Mouse (Mus musculus) liver (tissue): ENCODE data around the gene Lrrc2.

Source experiments
- DNase-seq: peaks from one replicate; pipeline ENCODE4 v3.0.0-alpha.2; 2020; ENCODE audit warnings: mixed read lengths

Lrrc2 gene

DNA sequence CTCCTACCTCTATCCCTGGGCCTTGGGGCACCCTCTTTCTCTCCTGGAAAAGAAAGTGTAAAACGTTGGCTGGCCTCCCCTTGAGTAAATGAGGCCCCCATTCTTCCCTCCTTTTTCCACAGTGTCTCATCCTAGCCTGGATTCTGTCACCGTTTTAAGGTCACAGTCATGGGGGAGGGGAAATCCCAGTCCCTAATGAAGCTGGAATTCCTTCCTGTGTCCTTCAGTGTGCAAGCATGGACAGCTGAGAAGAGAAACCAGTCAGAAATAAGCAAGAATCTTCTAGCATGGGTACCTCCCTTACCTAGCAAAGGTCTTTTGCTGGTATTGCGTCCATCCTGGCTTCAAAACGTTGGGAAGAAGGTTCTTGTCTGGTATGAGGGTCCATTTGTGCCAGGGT lies 37.8 kb downstream of the Lrrc2 start:
- DNase-seq = no peak

DNA sequence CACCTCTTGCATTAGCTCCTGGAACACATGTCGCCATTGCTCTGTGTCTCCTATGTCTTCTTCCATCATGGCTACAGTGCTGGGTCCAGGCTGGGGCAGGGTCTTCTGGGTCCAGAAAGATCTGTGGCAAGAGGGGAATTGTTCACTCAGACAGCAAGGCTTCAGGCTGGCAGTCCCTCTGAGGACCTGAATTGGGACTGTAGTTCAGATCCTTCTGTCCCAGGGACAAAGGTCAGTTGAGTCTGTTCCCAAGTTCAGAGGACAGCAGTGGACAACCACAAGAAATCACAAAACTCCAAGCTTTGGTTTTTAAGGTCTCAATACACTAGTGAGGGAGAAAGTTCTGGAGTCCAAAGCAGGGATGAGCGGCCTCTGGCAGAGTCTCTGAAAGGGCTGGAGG lies 38.2 kb downstream of the Lrrc2 start:
- no peak for DNase-seq

DNA sequence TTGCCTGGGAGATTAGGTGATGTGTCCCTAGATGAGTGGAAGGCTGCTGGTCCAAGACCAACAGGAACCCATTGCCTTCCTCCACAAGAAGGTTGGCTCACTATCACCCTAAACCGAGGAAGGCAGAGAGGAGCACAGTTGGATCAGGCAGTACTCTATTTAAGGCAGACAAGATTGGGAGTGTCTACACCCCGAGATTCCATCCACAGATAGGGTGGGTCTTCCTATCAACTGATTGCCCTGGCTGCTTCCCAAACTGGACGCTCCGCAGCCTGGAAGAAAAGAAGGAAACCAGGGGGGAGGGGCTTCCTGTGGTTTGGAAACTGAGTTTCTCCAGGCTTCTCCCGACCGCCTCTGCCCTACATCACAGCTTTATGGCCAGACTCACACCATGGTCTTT lies 38.9 kb downstream of the Lrrc2 start, which contains the start of gene Rtp3:
TSS of gene Rtp3 (minus strand) at position 380 of the 400 bp plus-strand sequence.
- DNase-seq = no peak

DNA sequence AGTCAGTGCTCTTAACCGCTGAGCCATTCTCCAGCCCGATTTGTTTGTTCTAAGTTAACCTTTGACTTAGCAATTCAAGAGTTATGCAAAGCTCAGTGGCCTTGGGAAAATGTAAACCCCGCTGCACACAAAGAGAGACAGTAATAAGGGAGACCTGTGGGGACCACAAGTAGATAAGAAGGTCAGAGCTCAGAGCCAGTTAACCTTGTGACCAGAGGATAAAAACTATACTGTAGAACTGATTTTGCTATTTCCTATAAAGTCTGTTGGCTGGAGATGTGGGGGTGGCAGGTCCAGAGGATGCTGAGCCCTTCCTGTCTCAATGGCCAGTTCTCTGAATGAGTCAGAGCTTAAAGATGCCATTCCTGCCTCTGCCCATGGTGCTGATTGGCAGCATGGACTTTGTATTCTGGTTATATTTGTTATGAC lies 42.0 kb downstream of the Lrrc2 start:
- peak; percentile 21 for DNase-seq

DNA sequence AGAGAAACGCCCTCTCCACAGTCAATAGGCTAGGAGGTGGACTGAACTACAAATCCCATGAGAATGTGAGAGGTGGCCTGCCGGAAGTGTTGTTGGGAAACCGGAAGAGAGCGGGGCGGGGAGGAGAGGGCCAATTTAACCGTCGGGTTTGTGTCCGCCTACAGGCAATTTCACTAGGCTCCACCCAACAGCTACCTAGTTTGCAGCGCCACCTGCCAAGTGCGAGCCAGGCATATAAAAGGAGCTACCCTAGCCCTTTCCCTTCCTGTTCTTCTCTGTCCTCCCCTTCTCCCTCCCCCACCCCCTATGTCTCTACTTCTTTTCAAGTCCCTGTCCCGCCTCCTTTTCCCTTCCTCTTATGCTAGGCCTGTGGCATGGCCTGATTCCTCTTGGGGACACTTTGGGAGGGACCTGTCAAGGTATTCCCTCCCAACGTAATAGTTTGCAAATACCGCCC lies 43.4 kb downstream of the Lrrc2 start:
- DNase-seq = peak; percentile 85

DNA sequence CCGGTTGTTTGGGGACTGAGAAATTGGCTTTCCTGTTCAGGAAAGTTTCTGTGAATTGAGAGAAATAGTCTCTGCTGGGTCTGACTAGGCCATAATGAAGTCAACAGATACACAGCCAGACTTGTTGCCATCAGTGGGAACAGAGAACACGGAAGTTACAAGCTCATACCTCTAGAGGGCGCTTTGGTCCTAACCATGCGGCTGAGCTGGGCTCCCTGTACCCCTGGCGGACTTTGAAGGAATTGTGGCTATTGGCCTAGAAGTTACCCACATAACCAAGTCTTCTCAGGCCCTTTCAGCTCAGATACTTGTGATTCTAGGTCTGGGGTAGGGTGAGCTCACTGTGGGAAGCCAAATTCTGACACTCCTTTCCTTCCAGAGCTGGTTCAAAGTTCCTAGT lies 45.9 kb downstream of the Lrrc2 start:
- DNase-seq = peak; percentile 74

DNA sequence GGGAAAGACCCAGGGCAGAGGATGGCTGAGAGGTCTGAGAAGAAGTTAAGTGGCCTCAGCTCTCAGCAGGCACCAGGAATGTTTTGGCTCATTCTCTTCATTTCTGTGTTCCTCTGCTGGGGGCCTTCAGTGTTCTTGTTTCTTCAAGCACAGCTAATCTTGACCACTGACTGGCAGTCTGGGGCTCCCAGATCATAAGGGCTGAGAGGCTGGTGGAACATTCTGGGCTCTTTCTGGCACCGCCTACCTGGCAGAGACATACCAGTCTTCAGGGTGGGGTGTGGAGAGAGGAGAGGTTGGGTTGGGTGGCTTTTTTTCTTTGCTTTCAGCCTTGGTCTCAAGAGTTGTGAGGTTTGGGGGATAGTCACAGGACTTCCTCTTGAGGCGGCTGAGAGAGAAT lies 47.7 kb downstream of the Lrrc2 start:
- no peak for DNase-seq

DNA sequence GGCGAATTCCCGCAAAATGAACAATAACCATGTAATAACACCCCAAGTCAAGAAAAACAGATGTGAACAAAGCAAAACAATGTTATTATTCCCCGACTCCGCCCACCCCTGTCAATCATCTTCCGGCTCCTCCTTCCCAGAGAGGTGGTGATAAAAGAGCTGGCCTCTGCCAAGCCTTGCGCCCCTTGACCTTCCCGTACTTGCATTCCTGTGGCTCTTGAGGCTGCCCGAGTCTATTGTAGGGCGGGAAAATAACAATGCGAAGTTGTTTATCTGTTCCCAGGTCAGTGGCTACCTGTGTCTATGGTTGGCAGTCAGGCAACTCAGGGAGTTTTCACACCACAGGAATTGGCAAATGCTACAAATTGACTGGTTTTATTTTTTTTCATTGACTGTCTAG lies 48.5 kb downstream of the Lrrc2 start:
- no peak for DNase-seq

DNA sequence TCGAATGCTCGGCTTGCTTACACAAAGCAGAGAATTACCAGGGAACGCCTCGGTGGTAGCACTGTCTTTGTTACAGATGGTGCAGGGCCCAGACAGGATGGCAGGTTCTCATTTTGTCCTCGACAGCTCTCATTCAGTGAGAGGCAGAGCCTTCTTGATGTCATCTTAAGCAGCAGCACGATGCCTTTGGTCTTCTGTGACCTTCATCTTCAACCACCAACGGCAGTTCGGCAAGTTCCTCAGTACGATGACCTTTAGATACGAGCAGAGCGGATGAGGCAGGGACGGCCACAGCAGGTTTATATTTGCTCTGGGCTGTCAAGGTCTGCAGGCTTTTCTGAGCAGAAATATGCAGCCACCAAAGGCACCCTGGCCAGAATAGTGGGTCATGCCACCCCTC lies 50.3 kb downstream of the Lrrc2 start:
- no peak for DNase-seq

DNA sequence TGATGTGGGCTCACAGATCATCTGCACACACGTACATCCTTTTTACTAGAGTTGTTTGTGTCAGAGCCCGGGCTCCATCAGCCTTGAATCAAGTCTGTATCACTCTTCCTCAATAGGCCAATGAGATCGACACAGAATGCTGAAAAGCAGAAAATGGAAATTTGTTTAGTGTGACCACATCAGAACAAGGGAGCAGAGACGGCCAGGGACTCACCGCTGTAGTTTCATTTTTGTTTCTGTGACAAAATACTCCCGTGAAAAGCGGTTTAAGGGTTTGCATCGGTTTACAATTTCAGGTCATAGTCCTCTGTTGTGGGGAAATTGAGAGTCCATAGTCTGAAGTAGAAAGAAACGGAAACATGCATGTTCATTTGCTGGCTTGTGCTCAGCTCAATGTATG lies 51.9 kb downstream of the Lrrc2 start:
- DNase-seq = no peak

DNA sequence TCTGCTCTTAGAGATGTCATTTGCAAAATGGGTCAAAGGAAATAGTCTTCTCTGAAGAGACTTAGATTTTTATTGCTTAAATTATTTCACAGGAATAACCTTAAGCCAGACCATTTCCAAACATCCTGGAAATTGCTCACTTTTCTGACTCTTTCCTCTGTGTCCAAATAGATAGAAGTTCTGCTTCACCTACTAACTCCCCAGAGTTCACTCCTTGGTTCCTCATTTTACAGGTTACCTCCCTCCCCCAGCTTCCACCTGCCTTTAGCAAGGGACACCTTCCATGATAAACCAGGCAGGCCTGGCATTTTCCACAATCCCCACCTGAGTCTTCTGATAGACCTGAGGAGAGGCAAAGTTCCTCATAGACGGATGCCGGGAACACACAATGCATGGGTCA lies 55.2 kb downstream of the Lrrc2 start:
- no peak for DNase-seq

DNA sequence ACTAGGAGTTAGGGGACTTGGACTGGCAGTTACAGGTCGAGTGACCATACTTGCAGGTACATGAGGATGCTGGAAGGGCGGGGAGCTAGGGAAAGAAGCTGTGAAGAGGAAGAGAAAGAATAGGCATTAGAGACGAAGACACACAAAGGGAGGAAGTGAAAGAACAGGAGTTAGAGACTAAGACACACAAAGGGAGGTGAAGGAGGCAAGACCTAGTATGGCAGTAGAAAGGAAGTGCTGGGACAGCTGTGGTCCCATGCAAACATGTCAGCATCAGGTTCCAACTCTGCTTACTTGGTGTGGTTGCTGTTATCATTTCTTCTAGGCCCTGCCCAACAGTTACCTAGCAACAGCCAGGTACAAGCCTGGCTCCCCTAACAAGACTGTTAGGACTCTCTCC lies 58.4 kb downstream of the Lrrc2 start:
- no peak for DNase-seq

DNA sequence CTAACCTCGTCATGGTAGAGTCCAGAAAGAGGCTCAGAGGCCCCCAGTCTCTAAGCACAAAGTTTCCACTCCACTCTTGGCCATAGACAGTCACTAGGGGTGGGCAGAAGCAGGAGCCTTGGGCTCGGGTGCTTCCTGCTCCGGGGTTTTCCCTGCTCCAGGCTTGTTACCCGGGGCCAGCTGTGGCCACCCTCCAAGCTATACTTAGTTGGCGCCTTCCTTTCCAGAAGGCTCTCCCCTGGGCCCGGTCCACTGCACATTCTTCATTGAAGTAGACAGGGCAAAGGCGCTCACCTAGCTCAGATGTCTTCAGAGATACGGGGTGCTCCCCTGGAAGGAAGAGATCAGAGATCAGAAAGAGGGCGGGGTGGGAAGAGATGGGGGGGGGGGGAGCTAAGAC lies 60.2 kb downstream of the Lrrc2 start:
- no peak for DNase-seq

DNA sequence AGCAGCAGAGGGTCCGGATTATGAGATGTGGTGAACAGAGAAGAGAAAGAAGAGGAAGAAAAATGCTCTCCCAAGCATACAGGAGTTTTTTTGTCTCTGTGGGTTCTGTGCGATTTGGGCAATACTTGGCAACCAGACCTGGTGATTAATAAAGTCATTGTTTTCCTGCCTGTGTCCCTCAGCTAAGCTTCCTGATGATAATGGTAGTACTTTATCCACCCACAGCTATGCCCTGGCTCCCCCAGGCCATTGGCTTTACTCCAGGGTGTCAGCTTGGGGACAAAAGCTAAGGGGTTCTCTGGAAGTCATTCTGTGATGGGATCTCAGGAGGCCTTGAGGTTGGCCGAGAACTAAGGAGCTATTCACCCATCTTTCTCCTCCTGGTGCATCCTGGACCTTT lies 60.7 kb downstream of the Lrrc2 start:
- no peak for DNase-seq

DNA sequence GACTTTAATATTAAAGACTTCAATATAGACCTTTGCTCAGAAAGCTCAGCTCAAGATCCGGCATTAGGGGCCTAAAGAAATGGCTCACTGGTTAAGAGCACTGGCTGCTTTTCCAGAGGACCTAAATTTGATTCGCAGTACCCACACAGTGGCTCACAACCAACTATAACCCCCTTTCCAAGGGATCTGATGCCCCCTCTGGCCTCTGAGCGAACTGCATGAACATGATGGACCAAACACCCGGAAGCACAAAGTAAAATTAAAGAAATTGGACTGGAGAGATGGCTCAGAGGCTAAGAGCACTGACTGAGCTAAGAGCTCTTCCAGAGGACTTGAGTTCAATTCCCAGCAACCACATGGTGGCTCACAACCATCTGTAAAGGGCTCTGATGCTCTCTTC lies 64.3 kb downstream of the Lrrc2 start:
- DNase-seq = no peak

DNA sequence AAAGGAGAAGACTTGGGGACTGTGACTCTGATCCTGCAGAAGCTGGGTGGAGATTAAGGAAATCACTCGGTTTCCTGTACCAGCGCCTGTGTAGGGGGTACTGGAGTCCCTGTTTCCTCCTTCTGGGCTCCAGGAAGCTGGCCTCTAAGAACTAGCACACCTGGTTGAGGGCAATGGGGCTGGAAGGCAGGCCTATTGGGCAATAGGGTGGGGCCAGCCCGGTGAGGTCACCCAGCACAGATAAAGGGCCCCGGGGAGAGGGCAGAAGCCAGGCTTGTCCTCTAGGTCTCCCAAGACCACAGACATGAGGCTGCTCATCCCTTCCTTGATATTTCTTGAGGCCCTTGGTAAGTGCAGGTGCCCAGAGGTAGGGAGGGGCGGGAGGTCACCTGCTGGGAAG lies 67.7 kb downstream of the Lrrc2 start, which contains the start of gene Ltf:
TSS of gene Ltf (plus strand) at position 250 of the 400 bp plus-strand sequence.
- peak; percentile 36 for DNase-seq

DNA sequence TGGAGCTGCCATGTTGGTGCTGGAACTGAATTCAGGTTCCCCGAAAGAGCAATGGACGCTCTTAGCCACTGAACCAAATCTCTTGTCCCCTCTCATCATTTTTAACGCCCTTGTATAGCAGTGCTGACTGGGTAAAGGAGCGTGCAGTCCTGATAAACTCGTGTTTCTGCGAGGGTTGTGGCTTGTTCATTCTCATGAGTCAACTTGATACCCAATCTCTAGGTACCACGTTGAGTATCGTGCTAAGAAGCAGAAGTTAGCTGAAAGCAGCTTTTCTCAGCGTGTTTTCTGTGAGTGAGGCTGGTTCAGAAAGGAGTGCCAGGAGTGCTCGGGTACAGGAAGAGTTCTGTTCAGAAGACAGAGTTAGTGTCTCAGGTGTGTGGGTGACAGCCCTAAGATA lies 75.4 kb downstream of the Lrrc2 start:
- DNase-seq = no peak
